ENCODE assay signal across 8 mouse cellular contexts in genomic region chr4:34686874-34687567, GRCm38 (mm10). TPM values are rescaled to one million over a fixed set of nuclear protein-coding genes. Genes with fewer than 3 reads are reported as not detected.
A peak's percentile ranks its signal among the peaks of the same experiment; 100 is the strongest.
DNase-seq lines count a peak whose midpoint lies in the region; ATAC-seq and TF ChIP-seq lines count a peak whose summit lies in the region.

Gene Slc35a1, minus strand, starts transcription at chr4:34687438.

- peak within 1 kb of the TSS; percentile 94 for H3K9ac ChIP-seq in kidney, embryonic 16.5 days (replicated peaks; ENCODE audit: low read length)
- peak within 1 kb of the TSS; percentile 90 for H3K9ac ChIP-seq in liver, adult 2 months (ENCODE audit: low read depth, low read length)

- under 1% methylated on average over 65 of the region's 65 CpGs for WGBS in heart, embryonic 10.5 days
- WGBS in kidney, embryonic 16.5 days = 0% methylated on average over 64 of the region's 65 CpGs
- WGBS in liver, adult 2 months = 0% methylated on average over 51 of the region's 65 CpGs

- no peak for TF ChIP-seq CTCF in liver, adult 2 months (IDR thresholded peaks at IDR 0.05; ENCODE audit: low read depth, low read length)

- peak; percentile 54 for TF ChIP-seq POLR2A in liver, adult 2 months (IDR thresholded peaks at IDR 0.05; ENCODE audit: extremely low read depth, insufficient read depth, low read length)
- peak; percentile 70 for TF ChIP-seq POLR2A in myocyte (IDR thresholded peaks at IDR 0.05; ENCODE audit: insufficient read length, low read depth)

- H3ac ChIP-seq in myocyte (ENCODE audit: control insufficient read depth, insufficient read length) = peak within 1 kb of the TSS; percentile 11

- no peaks in the 10 kb centered on the region for H3K79me2 ChIP-seq in liver, adult 2 months (ENCODE audit: control insufficient read depth, insufficient read depth, low read length)
- peaks cover 6% of the 10 kb centered on the region for H3K79me2 ChIP-seq in myocyte (ENCODE audit: control insufficient read depth, insufficient read depth)

- H3K4me2 ChIP-seq in kidney, embryonic 16.5 days (replicated peaks; ENCODE audit: low read depth, low read length) = peak within 1 kb of the TSS; percentile 52
- H3K4me2 ChIP-seq in myocyte (ENCODE audit: low read depth) = peak within 1 kb of the TSS; percentile 78

- peak within 1 kb of the TSS; percentile 98 for H3K27ac ChIP-seq in heart, embryonic 10.5 days
- H3K27ac ChIP-seq in kidney, embryonic 16.5 days (ENCODE audit: low read length) = peak within 1 kb of the TSS; percentile 94
- H3K27ac ChIP-seq in liver, adult 2 months (replicated peaks; ENCODE audit: insufficient read depth, low read depth, low read length) = peak within 1 kb of the TSS; percentile 49

- H3K4me3 ChIP-seq in heart, embryonic 10.5 days = peak within 1 kb of the TSS; percentile 93
- H3K4me3 ChIP-seq in kidney, embryonic 16.5 days (ENCODE audit: low read length) = peak within 1 kb of the TSS; percentile 92
- peak within 1 kb of the TSS; percentile 81 for H3K4me3 ChIP-seq in liver, adult 2 months (ENCODE audit: insufficient read depth, low read depth, low read length)
- H3K4me3 ChIP-seq in myocyte = peak within 1 kb of the TSS; percentile 46

- 0 out of 2 replicates have a peak, but pooled peaks cover 7% of the 10 kb centered on the region for H3K36me3 ChIP-seq in heart, embryonic 10.5 days
- peaks cover 5% of the 10 kb centered on the region; the same call in 1 of the 2 replicates for H3K36me3 ChIP-seq in kidney, embryonic 16.5 days (ENCODE audit: insufficient read depth, low read length)
- peaks cover 6% of the 10 kb centered on the region for H3K36me3 ChIP-seq in liver, adult 2 months (ENCODE audit: control insufficient read depth, insufficient read depth, low read length)
- H3K36me3 ChIP-seq in myocyte (ENCODE audit: control insufficient read depth, insufficient read depth) = no peaks in the 10 kb centered on the region
- no peaks in the 10 kb centered on the region for H3K36me3 ChIP-seq in splenic B cell, adult 2 months (ENCODE audit: control insufficient read depth, insufficient read depth, low read length, poor library complexity, severe bottlenecking)

- no peaks in the 10 kb centered on the region for H3K9me3 ChIP-seq in heart, embryonic 10.5 days
- no peaks in the 10 kb centered on the region for H3K9me3 ChIP-seq in kidney, embryonic 16.5 days (ENCODE audit: low read length)

- no peaks in the 10 kb centered on the region for H3K27me3 ChIP-seq in heart, embryonic 10.5 days (ENCODE audit: insufficient read depth, poor library complexity, severe bottlenecking)
- H3K27me3 ChIP-seq in kidney, embryonic 16.5 days (ENCODE audit: insufficient read depth, low read length) = no peaks in the 10 kb centered on the region
- H3K27me3 ChIP-seq in liver, adult 2 months (ENCODE audit: control insufficient read depth, insufficient read depth, low read length) = no peaks in the 10 kb centered on the region
- H3K27me3 ChIP-seq in myocyte (ENCODE audit: control insufficient read depth, insufficient read depth, insufficient read length) = no peaks in the 10 kb centered on the region
- no peaks in the 10 kb centered on the region for H3K27me3 ChIP-seq in splenic B cell, adult 2 months (ENCODE audit: control insufficient read depth, insufficient read depth, low read length, poor library complexity, severe bottlenecking)

- ATAC-seq in erythroblast, adult 5-6 weeks (replicated peaks; ENCODE audit: low FRiP score, poor library complexity, severe bottlenecking) = peak; percentile 93
- peak; percentile 97 for ATAC-seq in kidney, embryonic 16.5 days (ENCODE audit: low FRiP score, low TSS enrichment)

- DNase-seq in B cell, adult 2 months = peak; percentile 93 to 94
- peak; percentile 99 for DNase-seq in brain, adult 2 months (ENCODE audit: low read depth, low spot score)
- peak; percentile 95 for DNase-seq in heart, embryonic 10.5 days (ENCODE audit: low spot score)
- DNase-seq in liver, adult 2 months (ENCODE audit: extremely low read depth, low read depth, low spot score) = peak; percentile 70
- DNase-seq in splenic B cell, adult 2 months (ENCODE audit: low read depth, low spot score) = peak; percentile 94

- H3K4me1 ChIP-seq in heart, embryonic 10.5 days = 0 out of 2 replicates have a peak, but pooled peaks cover 3% of the 10 kb centered on the region
- peaks cover 6% of the 10 kb centered on the region; the same call in 1 of the 2 replicates for H3K4me1 ChIP-seq in kidney, embryonic 16.5 days (ENCODE audit: insufficient read depth, low read length)
- peaks cover 1% of the 10 kb centered on the region; the same call in 1 of the 2 replicates for H3K4me1 ChIP-seq in liver, adult 2 months (ENCODE audit: control insufficient read depth, insufficient read depth, low read length)

TF ChIP-seq in myocyte, 11 proteins besides CTCF, POLR2A, EP300 and RAD21:
- TF ChIP-seq TCF3 (IDR thresholded peaks at IDR 0.05; ENCODE audit: insufficient read length, low read depth) (no peak), E2F4 (IDR thresholded peaks at IDR 0.05; ENCODE audit: insufficient read depth) (peak; percentile 4), POLR2AphosphoS2 (IDR thresholded peaks at IDR 0.05; ENCODE audit: insufficient read length, low read depth) (peak; percentile 81), MYOG (IDR thresholded peaks at IDR 0.05; ENCODE audit: control insufficient read depth in 1 of 3, insufficient read depth in 1 of 3, insufficient read length in 2 of 3, low read depth in 2 of 3) (peak in 1 of 3 experiments; percentile 43)

RNA-seq across cellular contexts. Expression of gene Slc35a1, which starts in this region (rescaled TPM):
- total RNA-seq in erythroblast, adult 5-6 weeks (2015; ENCODE audit: low replicate concordance) = 2.3 and 4.0 TPM in 2 replicates
- 2.5 and 3.8 TPM in 2 replicates for total RNA-seq in erythroblast, adult 5-6 weeks (2017; ENCODE audit: low replicate concordance)
- polyA plus RNA-seq in heart, embryonic 10.5 days (2016; fragmentation: Nextera tagmentation; extraction: Ambion mirVana) = 53.0 and 58.0 TPM in 2 replicates
- polyA plus RNA-seq in kidney, embryonic 16.5 days (2015; fragmentation: Nextera tagmentation; extraction: Ambion mirVana) = 76.3 and 81.1 TPM in 2 replicates
- total RNA-seq in liver, adult 2 months (2014; rRNA removed) = 25.0 and 26.6 TPM in 2 replicates
- polyA plus RNA-seq in liver, adult 2 months (2012; rRNA removed) = 10.6 and 12.2 TPM in 2 replicates
- 15.0 TPM for polyA plus RNA-seq in myocyte (2012; fragmentation: generic; extraction: Trizol)

Comparison
In these comparisons a context has a peak if more than half of its experiments do, and no peak if none do; other contexts are left out.
1. Peak in every context shown above with its lines: DNase-seq, ATAC-seq, H3K4me3 ChIP-seq and H3K27ac ChIP-seq.